ENCODE assay signal across 7 mouse cellular contexts in the genomic region with DNA sequence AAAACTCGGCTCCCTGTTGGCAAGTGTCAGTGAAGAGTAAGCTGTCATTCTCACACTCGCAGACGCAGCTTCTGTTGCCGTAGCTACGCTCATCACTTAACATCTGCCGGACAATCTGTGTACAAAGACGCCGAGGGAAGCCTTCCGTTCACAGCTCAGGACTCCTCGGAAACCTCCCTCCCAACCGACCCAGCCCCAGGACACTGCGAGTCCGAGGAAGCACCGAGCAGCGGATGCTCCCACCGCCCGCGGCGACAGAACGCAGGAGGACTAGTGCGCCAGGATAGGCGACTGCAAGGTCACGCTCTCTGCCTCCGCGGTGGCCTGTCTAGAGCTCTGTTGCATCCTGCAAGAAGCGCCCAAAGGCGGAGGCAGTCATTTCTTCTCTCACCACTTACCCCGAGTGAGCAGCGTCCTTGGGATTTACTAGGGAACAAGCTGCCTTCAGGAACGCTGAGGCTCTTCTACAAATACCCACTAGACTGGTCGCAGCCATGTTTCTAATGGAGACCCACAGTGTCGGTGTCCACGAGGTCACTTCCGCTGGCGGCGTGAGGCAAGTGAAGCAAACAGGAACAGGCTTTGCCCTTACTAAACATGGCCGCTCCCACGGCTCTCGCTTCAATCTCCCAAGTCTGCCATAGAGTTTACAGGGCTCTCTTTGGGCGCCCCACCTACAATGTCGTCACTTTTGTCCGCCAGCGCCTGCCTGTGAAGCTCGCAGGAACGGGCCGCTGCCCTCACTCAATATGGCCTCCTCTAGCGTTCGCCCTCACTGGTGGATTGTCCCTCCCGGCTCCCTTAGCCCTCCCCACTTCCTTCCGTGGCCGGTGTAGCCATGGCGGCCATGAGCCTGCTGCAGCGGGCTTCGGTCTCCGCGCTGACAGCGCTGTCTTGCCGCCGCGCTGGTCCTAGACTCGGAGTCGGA. TPM values are rescaled to one million over a fixed set of nuclear protein-coding genes. Genes with fewer than 3 reads are reported as not detected.
A peak's percentile ranks its signal among the peaks of the same experiment; 100 is the strongest.
DNase-seq lines count a peak whose midpoint lies in the region; ATAC-seq lines count a peak whose summit lies in the region.

Gene Ndufb5 (plus strand): TSS at position 747 of the 928 bp plus-strand sequence.

- WGBS in embryonic facial prominence, embryonic 12.5 days = under 1% methylated on average over 62 of the region's 62 CpGs
- under 1% methylated on average over 62 of the region's 62 CpGs for WGBS in limb, embryonic 11.5 days
- under 1% methylated on average over 62 of the region's 62 CpGs for WGBS in midbrain, embryonic 14.5 days

- ATAC-seq in embryonic facial prominence, embryonic 12.5 days (ENCODE audit: insufficient number of reproducible peaks, insufficient read depth, low FRiP score, low TSS enrichment) = peak; percentile 95
- peak; percentile 98 for ATAC-seq in limb, embryonic 11.5 days (ENCODE audit: insufficient number of reproducible peaks, low FRiP score, low TSS enrichment, low read depth)
- ATAC-seq in midbrain, embryonic 14.5 days (ENCODE audit: low FRiP score, low TSS enrichment) = peak; percentile 97

- H3K27ac ChIP-seq in embryonic facial prominence, embryonic 12.5 days = peak within 1 kb of the TSS; percentile 70
- no peak within 1 kb of the TSS; the same call in 1 of the 2 replicates for H3K27ac ChIP-seq in limb, embryonic 11.5 days (replicated peaks; ENCODE audit: low read depth, low read length)
- peak within 1 kb of the TSS; percentile 85 for H3K27ac ChIP-seq in midbrain, embryonic 14.5 days (replicated peaks; ENCODE audit: low read depth, low read length)

- no peaks in the 10 kb centered on the region for H3K27me3 ChIP-seq in embryonic facial prominence, embryonic 12.5 days
- no peaks in the 10 kb centered on the region for H3K27me3 ChIP-seq in limb, embryonic 11.5 days (ENCODE audit: control insufficient read depth, insufficient read depth, low read length)
- no peaks in the 10 kb centered on the region for H3K27me3 ChIP-seq in midbrain, embryonic 14.5 days (ENCODE audit: control insufficient read depth, insufficient read depth, low read length)

- peak within 1 kb of the TSS; percentile 95 for H3K4me3 ChIP-seq in embryonic facial prominence, embryonic 12.5 days
- H3K4me3 ChIP-seq in limb, embryonic 11.5 days (ENCODE audit: low read depth, low read length) = peak within 1 kb of the TSS; percentile 91
- peak within 1 kb of the TSS; percentile 91 for H3K4me3 ChIP-seq in midbrain, embryonic 14.5 days (replicated peaks; ENCODE audit: low read depth, low read length)

- H3K36me3 ChIP-seq in embryonic facial prominence, embryonic 12.5 days = peaks cover 19% of the 10 kb centered on the region
- H3K36me3 ChIP-seq in limb, embryonic 11.5 days (ENCODE audit: control insufficient read depth, insufficient read depth, low read length) = no peaks in the 10 kb centered on the region; the same call in 1 of the 2 replicates
- H3K36me3 ChIP-seq in midbrain, embryonic 14.5 days (ENCODE audit: control insufficient read depth, insufficient read depth, low read length) = peaks cover 35% of the 10 kb centered on the region

- H3K4me1 ChIP-seq in embryonic facial prominence, embryonic 12.5 days = peaks cover 20% of the 10 kb centered on the region
- peaks cover 4% of the 10 kb centered on the region for H3K4me1 ChIP-seq in limb, embryonic 11.5 days (ENCODE audit: control insufficient read depth, insufficient read depth, low read length)
- H3K4me1 ChIP-seq in midbrain, embryonic 14.5 days (ENCODE audit: control insufficient read depth, insufficient read depth, low read length) = peaks cover 14% of the 10 kb centered on the region

- H3K4me2 ChIP-seq in embryonic facial prominence, embryonic 12.5 days (replicated peaks) = peak within 1 kb of the TSS; percentile 86
- H3K4me2 ChIP-seq in limb, embryonic 11.5 days (ENCODE audit: low read depth, severe bottlenecking) = peak within 1 kb of the TSS; percentile 70
- H3K4me2 ChIP-seq in midbrain, embryonic 14.5 days (ENCODE audit: low read length) = peak within 1 kb of the TSS; percentile 73

- H3K9ac ChIP-seq in embryonic facial prominence, embryonic 12.5 days = peak within 1 kb of the TSS; percentile 81
- H3K9ac ChIP-seq in limb, embryonic 11.5 days (ENCODE audit: low read length) = peak within 1 kb of the TSS; percentile 86
- H3K9ac ChIP-seq in midbrain, embryonic 14.5 days (replicated peaks; ENCODE audit: low read length) = peak within 1 kb of the TSS; percentile 84

- no peaks in the 10 kb centered on the region for H3K9me3 ChIP-seq in embryonic facial prominence, embryonic 12.5 days
- H3K9me3 ChIP-seq in limb, embryonic 11.5 days (ENCODE audit: control insufficient read depth, low read length) = no peaks in the 10 kb centered on the region
- no peaks in the 10 kb centered on the region for H3K9me3 ChIP-seq in midbrain, embryonic 14.5 days (ENCODE audit: control insufficient read depth, low read length)

- peak; percentile 95 for DNase-seq in adrenal gland, postnatal 25 days
- peak; percentile 100 for DNase-seq in heart, adult 11 months
- DNase-seq in kidney, adult 18-20 months = peak; percentile 99
- DNase-seq in limb, embryonic 11.5 days (ENCODE audit: low spot score) = peak; percentile 97
- DNase-seq in midbrain, embryonic 14.5 days = peak; percentile 99
- peak; percentile 93 to 94 for DNase-seq in spleen, adult 18-20 months

RNA-seq across cellular contexts. Expression of gene Ndufb5, which starts in this region (rescaled TPM):
- 296 and 331 TPM in 2 replicates for total RNA-seq in adrenal gland, postnatal 25 days (2021)
- polyA plus RNA-seq in embryonic facial prominence, embryonic 12.5 days (2016; fragmentation: Nextera tagmentation; extraction: Ambion mirVana) = 303 and 311 TPM in 2 replicates
- 297 and 325 TPM in 2 replicates for polyA plus RNA-seq in limb, embryonic 11.5 days (2014; fragmentation: Nextera tagmentation; extraction: Ambion mirVana)
- polyA plus RNA-seq in midbrain, embryonic 14.5 days (2014; fragmentation: Nextera tagmentation; extraction: Ambion mirVana) = 336 and 363 TPM in 2 replicates
